Mouse (Mus musculus) R1 (cell line): Measurements from ENCODE around the gene Pigb.

Experiments used
- DNase-seq: peaks from one replicate; pipeline ENCODE4 v3.0.0-alpha.2; 2018; ENCODE audit warnings: low read depth, low spot score

Pigb gene

DNA sequence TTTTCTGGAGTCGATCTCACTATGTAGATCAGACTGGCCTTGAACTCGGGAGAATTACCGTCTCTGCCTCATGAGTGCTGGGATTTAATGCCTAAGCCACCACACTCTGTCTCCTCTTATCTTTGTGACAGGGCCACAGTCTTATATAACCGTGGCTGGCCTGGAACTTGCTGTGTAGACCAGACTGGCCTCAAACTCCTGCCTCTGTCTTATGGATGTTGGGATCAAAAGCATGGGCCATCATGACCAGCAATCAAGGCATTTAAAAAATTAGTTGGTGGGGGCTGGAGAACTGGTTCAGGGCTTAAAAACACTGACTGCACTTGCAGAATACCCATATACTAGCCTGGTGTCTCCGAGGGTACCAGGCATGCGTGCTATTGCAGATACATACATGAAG is at the start of gene Pigb:
TSS of gene Pigb (minus strand) at position 299 of the 400 bp plus-strand sequence.
- DNase-seq = no peak

DNA sequence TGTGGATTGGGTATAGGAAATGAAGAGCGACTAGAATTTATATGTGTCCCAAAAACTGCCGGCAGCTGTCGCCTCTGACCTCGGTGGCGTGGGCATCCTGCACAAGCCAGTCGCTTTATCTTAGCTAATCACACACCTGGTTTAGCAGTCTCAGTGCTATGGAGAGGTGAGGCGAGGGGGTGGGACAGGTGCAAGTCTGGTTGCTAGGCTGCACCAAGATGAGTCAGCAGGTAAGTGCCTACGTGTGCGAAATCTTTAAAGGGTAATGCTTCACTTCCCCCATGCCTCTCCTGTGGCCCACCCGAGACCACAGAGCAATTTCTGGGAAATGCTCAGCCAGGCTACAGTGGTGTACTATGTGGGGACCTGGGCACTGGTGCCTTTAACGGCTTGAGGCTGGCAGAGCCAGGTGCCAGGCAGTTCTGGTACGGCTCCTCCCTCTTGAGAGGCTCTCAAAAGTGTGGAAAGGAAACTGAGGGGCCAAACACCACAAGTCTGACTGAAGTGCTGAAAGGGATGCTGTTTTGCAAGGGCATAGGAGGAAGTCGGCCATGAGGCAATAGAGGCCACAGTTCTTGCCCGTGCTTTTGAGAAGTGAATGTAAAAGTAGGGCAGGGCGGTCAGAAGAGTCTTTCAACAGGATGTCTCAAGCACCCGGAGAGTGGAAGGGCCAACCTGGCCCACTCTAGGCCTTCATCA is 49.2 kb upstream of the Pigb start:
- DNase-seq = no peak

DNA sequence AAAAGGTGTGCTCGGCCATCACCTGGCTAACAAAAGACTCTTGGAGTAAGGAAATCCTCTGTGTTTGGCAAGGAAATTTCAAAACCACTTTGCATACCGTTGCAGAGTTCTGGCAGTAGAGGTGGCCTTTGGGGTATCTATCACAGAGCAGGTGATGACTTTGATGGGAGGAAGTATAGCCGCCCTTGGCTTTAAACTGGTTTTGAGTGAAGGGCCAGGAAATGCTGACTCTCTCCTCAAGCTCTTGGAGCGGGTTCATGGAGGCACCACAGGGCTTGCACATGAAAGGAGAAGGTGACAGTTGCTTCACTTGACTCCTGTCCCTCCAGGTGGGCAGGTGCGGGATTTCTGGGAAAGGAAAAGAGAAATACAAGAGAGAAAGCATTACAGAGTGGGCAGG is 47.4 kb upstream of the Pigb start:
- no peak for DNase-seq

DNA sequence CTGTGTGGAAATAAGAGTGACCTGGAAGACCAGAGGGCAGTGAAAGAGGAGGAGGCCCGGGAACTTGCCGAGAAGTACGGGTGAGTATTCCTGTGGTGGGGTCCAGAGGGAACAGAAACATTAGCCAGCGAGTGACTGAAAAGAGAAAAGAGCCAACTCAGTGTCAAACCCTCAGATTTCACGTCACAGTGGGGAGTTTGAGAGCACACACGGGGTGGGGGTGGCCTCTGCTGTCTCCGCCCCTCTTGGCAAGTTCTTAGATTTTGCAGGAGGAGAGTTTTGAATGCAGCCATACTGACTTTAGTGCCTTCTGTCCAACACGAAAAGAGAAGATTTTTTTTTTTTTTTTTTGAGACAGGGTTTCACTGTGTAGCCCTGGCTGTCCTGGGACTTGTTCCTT is 46.9 kb upstream of the Pigb start:
- DNase-seq = peak; percentile 60

- no peak for DNase-seq
Observed at GRCm38 (mm10) chr9:73085845-73086244, 45.7 kb upstream of the Pigb start.

DNA sequence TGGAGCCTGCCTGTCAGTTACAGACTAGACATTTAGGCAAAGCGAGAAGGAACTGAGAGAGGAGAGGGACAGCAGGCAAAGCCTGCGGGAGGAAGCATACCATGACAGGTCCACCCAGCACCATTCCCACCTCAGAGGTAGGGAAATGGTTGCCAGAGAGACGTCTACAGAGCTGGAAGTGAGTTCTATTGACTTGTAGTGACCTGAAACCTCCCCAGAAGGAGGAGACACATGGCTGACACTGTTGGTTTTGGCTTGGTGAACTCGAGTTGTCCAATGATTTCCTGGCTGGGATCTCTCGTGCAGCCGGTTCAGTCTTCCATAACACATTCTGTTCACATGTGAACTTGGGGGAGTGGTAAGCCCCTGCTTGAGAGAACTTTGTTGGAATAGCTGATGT is 43.8 kb upstream of the Pigb start:
- no peak for DNase-seq

DNA sequence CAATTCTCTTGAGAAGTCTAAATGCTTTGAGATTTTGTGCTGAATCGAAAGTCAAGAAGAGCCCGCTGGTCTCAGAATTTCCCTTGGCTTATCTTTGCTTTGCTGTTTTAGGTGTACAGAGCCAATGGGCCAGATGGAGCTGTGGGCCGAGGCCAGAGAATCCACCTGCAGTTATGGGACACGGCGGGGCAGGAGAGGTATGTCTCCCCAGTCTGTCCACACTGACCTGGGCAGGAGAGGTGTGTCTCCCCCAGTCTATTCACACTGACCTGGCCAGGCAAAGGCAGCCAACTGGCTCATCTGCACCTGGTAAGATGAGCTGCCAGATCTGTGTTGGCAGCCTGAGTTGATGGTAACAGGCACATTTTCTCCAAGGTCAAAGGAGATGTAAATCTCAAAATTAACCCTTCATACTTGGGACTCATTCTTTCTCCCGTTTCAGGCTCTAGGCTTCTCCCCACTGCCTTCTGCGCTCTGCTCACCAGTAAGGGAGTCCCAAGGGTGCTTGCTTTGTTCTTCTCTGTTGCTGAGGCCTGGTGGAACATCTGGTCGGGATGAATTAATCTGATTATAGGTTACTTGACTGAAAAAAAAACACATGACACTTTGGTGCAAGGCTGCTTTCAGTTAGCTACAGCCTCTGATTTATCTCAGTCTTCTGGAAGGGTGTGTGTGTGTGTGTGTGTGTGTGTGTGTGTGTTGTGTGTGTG is 42.3 kb upstream of the Pigb start:
- DNase-seq = no peak

DNA sequence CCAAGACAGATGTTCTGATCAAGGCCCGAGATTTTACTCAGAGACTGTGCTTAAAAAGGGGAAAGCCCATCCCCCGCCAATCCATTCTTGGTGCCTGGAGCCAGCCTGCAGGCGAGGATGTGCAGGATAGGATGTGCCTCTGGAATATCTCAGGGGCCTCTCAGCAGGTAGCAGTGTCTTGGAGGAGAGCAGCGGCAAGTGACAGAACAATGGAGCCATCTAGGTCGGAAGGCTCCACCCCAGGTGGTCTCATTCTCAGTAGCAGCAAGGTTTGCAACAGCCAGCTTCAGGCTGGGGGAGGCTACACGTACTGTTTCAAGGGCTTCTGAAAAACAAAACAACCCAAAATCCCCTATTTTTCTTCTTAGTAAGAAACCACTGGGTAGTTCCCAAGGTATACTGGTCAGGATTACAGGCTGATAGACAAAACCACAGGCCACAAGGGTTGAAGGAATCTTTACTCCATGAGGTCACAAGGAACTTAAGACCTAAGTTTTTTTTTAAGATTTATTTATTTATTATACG is 39.7 kb upstream of the Pigb start:
- DNase-seq = peak; percentile 98

DNA sequence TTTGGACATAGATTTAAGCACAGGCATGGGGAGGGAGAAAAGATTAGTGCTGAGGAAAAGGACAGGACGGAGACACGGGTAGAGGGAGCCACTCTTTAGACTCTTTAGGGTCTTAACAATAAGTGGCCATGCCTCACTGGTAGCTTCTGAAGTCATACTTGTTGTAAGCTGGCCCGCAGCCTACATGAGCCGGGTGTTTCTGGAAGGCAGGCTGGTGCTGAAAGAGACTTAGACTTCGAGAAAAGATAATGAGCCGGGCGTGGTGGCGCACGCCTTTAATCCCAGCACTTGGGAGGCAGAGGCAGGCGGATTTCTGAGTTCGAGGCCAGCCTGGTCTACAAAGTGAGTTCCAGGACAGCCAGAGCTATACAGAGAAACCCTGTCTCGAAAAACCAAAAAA is 39.2 kb upstream of the Pigb start:
- peak; percentile 79 for DNase-seq

DNA sequence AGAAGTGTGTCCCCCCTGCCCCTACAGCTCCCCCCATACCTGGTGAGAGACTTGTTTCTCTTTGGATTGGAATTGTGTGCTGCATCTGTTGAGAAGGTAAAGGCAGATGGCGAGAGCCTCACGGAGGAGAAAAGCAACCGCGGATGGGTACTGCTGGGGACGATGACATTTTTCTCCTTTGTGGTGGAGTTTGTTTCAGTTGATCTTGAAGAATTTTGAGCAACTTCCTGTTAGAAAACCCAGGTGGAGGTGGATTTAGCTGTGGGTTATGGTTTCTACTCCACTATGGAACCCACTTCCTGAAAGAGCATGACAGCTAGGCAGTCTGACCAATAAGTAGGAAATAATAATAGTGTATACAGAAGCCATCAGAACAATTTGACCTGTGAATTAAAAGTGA is 33.0 kb upstream of the Pigb start:
- DNase-seq = no peak

- DNase-seq = no peak
Observed at GRCm38 (mm10) chr9:73072426-73072825, 32.2 kb upstream of the Pigb start.

GRCm38 (mm10) chr9:73070971-73071659 is 30.9 kb upstream of the Pigb start:
- peak; percentile 96 for DNase-seq

- DNase-seq = no peak
Observed at GRCm38 (mm10) chr9:73068688-73069087, 28.5 kb upstream of the Pigb start.

DNA sequence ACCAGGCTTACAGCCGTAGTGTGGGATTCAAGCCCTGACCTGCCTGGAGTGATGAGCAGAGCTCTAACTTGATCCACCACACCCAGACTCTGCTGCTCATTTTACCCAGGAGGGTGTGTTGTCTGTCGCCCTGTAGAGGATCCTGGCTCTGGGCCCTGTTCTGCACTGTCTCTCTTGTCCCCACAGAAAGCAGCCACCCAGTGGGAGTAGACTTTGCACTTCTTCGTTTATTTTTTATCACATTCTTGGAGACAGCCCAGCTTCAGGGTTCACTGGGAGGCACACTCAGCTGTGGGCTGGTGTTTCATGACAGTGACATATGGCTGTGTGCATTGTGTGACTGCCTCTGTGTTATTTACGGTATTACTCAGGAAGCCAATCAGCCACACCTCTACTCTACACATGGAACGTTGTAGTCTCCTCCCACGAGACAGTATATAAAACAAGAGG is 28.1 kb upstream of the Pigb start:
- DNase-seq = no peak

DNA sequence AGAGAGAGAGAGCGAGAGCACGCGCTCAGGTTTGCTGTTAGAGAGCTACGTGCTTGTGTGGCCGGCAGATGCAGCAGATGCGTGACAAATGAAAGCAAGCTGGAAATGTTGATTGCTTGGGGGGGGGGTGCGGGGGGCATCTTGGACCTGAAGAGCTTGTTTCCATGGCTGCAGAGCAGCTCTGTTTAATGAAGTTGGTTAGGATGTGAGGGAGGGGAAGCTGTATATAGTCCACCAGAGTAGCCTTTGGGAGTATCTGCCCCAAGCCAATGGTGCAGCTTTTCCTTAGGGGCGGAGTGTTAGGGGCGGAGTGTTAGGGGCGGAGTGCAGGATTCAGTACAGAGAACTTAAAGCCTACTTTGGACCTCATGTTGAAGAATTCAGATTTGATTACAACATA is 26.9 kb upstream of the Pigb start:
- peak; percentile 85 for DNase-seq

- peak; percentile 68 for DNase-seq
Observed at GRCm38 (mm10) chr9:73063621-73064290, 23.6 kb upstream of the Pigb start.

DNA sequence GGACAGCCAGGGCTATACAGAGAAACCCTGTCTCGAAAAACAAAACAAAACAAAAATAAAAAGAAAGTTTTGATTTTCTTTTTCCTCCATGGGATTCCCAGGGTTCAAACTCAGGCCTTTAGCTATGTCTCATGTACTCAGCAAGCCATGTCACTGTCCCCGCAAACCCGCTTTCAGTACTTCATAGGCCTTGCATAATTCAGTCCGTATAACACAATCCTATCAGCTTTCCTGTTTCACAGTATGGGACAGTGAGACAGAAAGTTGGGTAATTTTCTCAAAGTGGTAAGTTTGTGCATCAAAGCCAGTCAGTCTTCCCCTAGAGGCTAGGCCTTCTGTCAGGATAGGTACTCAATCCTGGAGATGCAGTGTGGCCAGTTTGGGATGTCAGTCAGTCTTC is 19.0 kb upstream of the Pigb start:
- no peak for DNase-seq

DNA sequence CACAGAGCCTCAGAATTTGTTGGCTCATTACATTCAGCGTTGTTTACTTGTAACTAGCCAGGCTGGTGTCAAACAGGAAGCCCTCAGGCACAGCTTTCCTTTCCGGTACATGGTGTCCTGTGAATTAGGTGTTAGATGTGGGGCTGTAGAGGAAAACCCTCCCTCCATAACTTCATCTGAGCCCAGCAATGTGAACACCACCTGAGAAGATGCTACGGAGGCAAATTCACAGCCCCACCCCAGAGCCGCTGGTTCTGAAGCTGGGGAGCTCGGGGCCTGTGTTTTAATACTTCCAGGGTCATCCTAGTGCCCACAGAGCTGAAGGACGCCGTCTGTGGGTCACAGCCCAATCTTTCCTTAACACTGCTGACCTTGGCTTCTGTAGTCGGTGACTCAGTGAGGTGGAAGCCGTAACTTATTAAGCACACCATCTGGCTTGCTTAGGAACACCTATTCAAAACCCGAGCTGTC is 15.3 kb upstream of the Pigb start:
- DNase-seq = peak; percentile 44

- DNase-seq = no peak
Observed at GRCm38 (mm10) chr9:73050606-73051005, 10.4 kb upstream of the Pigb start.

GRCm38 (mm10) chr9:73049833-73050232 is 9.7 kb upstream of the Pigb start:
- peak; percentile 83 for DNase-seq

GRCm38 (mm10) chr9:73048927-73049326 is 8.7 kb upstream of the Pigb start:
- no peak for DNase-seq

GRCm38 (mm10) chr9:73047906-73048305 is 7.7 kb upstream of the Pigb start:
- DNase-seq = no peak
